Mouse (Mus musculus) lung, embryonic 14.5 days (tissue): ENCODE results near the gene Epn2. TPM values are rescaled to one million over a fixed set of nuclear protein-coding genes. Genes with fewer than 3 reads are reported as not detected.

Experiments
- ATAC-seq: fragments of 200-750 bp; cut with Nextera tagmentation; 2 replicates; pipeline ENCODE4 v1.8.0; 2017; ENCODE audit warnings: mild to moderate bottlenecking, moderate TSS enrichment, moderate library complexity; ENCODE audit not compliant: insufficient read depth
- DNase-seq: peaks from one replicate; pipeline ENCODE4 v3.0.0-alpha.2; 2015
- H3K27ac ChIP-seq: fragments of 300-500 bp; sonication (generic); 2 replicates; pipeline ENCODE4 v1.5.1; 2014; ENCODE audit warnings: low read depth, mild to moderate bottlenecking, moderate library complexity
- H3K27me3 ChIP-seq: fragments of 300-500 bp; sonication (generic); 2 replicates; pipeline ENCODE4 v1.6.1; 2014; ENCODE audit warnings: low read length, control low read depth; ENCODE audit not compliant: insufficient read depth
- H3K36me3 ChIP-seq: fragments of 300-500 bp; sonication (generic); 2 replicates; pipeline ENCODE4 v1.6.1; 2014; ENCODE audit warnings: control low read depth; ENCODE audit not compliant: insufficient read depth
- H3K4me1 ChIP-seq: fragments of 300-500 bp; sonication (generic); 2 replicates; pipeline ENCODE4 v1.6.1; 2014; ENCODE audit warnings: antibody characterized with exemption, control low read depth; ENCODE audit not compliant: insufficient read depth
- H3K4me2 ChIP-seq: fragments of 300-500 bp; sonication (generic); 2 replicates; pipeline ENCODE4 v1.6.1; 2014; ENCODE audit warnings: mild to moderate bottlenecking
- H3K4me3 ChIP-seq: fragments of 300-500 bp; sonication (generic); 2 replicates; pipeline ENCODE4 v1.5.1; 2014; ENCODE audit warnings: low read depth, low read length
- H3K9ac ChIP-seq: fragments of 300-500 bp; sonication (generic); 2 replicates; pipeline ENCODE4 v1.6.1; 2014
- H3K9me3 ChIP-seq: fragments of 300-500 bp; sonication (generic); 2 replicates; pipeline ENCODE4 v1.6.1; 2016; ENCODE audit warnings: low read depth, low read length, control low read depth
- CTCF ChIP-seq: IDR thresholded peaks from 2 replicates; pipeline ENCODE4 v1.5.1; 2016; ENCODE audit warnings: antibody characterized with exemption, low read depth
- WGBS: fragments of 180-500 bp; shearing (Covaris S2); extraction: QIAGEN DNeasy Blood & Tissue Kit; methylation state at CpG from one replicate; pipeline ENCODE4 v1.1.7; 2014; 5-methylcytosine and 5-hydroxymethylcytosine counted together
- polyA plus RNA-seq: library from polyadenylated mRNA; unstranded; fragments of >200 nt; fragmentation: Nextera tagmentation; extraction: Ambion mirVana; gene quantifications from 2 replicates; pipeline ENCODE4 v1.2.1, GENCODE M21; 2014

Epn2 gene
- polyA plus RNA-seq: 26.1 and 30.0 TPM in 2 replicates

GRCm38 (mm10) chr11:61578983-61579877 lies at the start of gene Epn2:
TSS of gene Epn2 (minus strand) at chr11:61579687.
- Histone ChIP-seq H3K27ac (peak within 1 kb of the TSS; percentile 88), H3K36me3 (no peaks in the 10 kb centered on the region; the same call in 1 of the 2 replicates), H3K4me1 (0 out of 2 replicates have a peak, but pooled peaks cover 9% of the 10 kb centered on the region), H3K9ac (peak within 1 kb of the TSS; percentile 93), H3K27me3 (no peaks in the 10 kb centered on the region), H3K4me3 (peak within 1 kb of the TSS; percentile 91), H3K4me2 (peak within 1 kb of the TSS; percentile 91), H3K9me3 (0 out of 2 replicates have a peak, but pooled peaks cover 4% of the 10 kb centered on the region)
- DNase-seq (peak; percentile 87), ATAC-seq (peak; percentile 97)
- 0 out of 2 replicates have a peak, but pooled peaks have one; percentile 7 for TF ChIP-seq CTCF
- under 1% methylated on average over 80 of the region's 93 CpGs for WGBS

GRCm38 (mm10) chr11:61626509-61626908 lies 47.0 kb upstream of the Epn2 start:
- no peak overlapping the region for H3K4me2 ChIP-seq
- H3K36me3 ChIP-seq: no peaks in the 10 kb centered on the region
- no peaks in the 10 kb centered on the region for H3K4me1 ChIP-seq
- no peaks in the 10 kb centered on the region for H3K27me3 ChIP-seq
- ATAC-seq (no peak), DNase-seq (no peak)
- H3K9ac ChIP-seq: no peak overlapping the region
- 79% methylated on average over 1 of the region's 1 CpGs for WGBS
- no peaks in the 10 kb centered on the region for H3K9me3 ChIP-seq
- TF ChIP-seq CTCF: no peak
- no peak overlapping the region for H3K27ac ChIP-seq
- H3K4me3 ChIP-seq: no peak overlapping the region

- TF ChIP-seq CTCF: no peak
- Histone ChIP-seq H3K4me1 (no peaks in the 10 kb centered on the region), H3K27me3 (no peaks in the 10 kb centered on the region), H3K36me3 (no peaks in the 10 kb centered on the region), H3K4me2 (no peak overlapping the region), H3K27ac (no peak overlapping the region), H3K4me3 (no peak overlapping the region), H3K9me3 (no peaks in the 10 kb centered on the region), H3K9ac (no peak overlapping the region)
- DNase-seq (no peak), ATAC-seq (no peak)
- 75% methylated on average over 7 of the region's 7 CpGs for WGBS
Measured at GRCm38 (mm10) chr11:61625136-61625535, 45.6 kb upstream of the Epn2 start.

- H3K36me3 ChIP-seq: no peaks in the 10 kb centered on the region
- no peaks in the 10 kb centered on the region for H3K27me3 ChIP-seq
- peak overlapping the region; percentile 22; the same call in 1 of the 2 replicates for H3K9ac ChIP-seq
- peak overlapping the region; percentile 75 for H3K4me2 ChIP-seq
- H3K27ac ChIP-seq: no peak overlapping the region
- ATAC-seq (no peak), DNase-seq (no peak)
- peak overlapping the region; percentile 38; the same call in 1 of the 2 replicates for H3K4me3 ChIP-seq
- H3K4me1 ChIP-seq: peaks cover 2% of the 10 kb centered on the region; the same call in 1 of the 2 replicates
- H3K9me3 ChIP-seq: no peaks in the 10 kb centered on the region
- 54% methylated on average over 8 of the region's 8 CpGs for WGBS
- no peak for TF ChIP-seq CTCF
Measured at GRCm38 (mm10) chr11:61620762-61621161, 41.3 kb upstream of the Epn2 start.

DNA sequence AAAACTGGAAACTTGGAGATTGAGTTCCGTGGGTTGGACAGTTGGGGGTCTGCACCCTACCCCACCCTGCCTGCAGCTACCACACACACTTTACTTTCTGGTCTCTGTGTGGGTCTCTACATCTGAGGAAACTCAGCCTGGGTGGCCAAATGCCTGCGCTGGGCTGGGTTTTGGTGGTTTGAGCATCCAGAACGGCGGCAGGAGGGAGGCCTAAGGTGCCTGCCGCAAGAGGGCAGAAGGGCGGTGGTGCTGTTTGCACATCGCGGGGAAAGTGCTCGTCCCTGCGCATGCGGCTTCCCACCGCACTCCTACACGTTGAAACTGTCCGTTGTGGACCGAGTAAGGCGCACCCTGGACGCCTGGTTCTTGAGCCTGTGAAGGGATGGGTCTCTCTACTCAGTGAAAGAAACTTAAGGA lies 40.8 kb upstream of the Epn2 start:
- DNase-seq: peak; percentile 91
- H3K4me1 ChIP-seq: peaks cover 6% of the 10 kb centered on the region; the same call in 1 of the 2 replicates
- no peaks in the 10 kb centered on the region for H3K36me3 ChIP-seq
- peak overlapping the region; percentile 38; the same call in 1 of the 2 replicates for H3K27ac ChIP-seq
- H3K9ac ChIP-seq: peak overlapping the region; percentile 22
- H3K4me3 ChIP-seq: peak overlapping the region; percentile 38
- H3K27me3 ChIP-seq: no peaks in the 10 kb centered on the region
- under 1% methylated on average over 17 of the region's 17 CpGs for whole genome bisulfite sequencing
- TF ChIP-seq CTCF: peak; percentile 88
- ATAC-seq: peak; percentile 66
- H3K4me2 ChIP-seq: peak overlapping the region; percentile 75
- no peaks in the 10 kb centered on the region for H3K9me3 ChIP-seq

DNA sequence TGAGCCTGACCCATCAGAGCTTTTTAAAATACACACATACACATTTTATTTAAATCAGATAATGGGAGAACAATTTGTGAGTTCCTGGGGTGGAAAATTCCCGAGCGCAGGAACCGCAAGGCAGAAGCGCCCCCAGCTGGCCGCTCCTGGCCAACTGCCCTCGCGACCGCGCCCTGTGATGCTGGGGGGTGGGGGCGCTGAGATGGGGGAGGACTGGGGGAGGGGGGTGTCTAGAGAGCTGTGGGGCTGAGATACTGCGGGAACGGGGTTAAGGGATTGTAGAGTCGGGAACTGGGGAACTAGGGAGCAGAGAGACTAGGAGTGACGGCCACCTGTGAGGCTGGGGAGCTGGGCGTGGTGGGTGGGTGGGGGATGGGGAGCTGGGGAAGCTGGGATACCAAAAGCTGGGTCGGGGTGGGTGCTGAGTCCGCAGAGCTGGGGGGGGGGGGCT lies 40.3 kb upstream of the Epn2 start:
- WGBS: 2% methylated on average over 17 of the region's 17 CpGs
- Histone ChIP-seq H3K27ac (peak overlapping the region; percentile 38; the same call in 1 of the 2 replicates), H3K9me3 (no peaks in the 10 kb centered on the region), H3K9ac (peak overlapping the region; percentile 22), H3K36me3 (no peaks in the 10 kb centered on the region), H3K4me2 (peak overlapping the region; percentile 75), H3K27me3 (no peaks in the 10 kb centered on the region), H3K4me1 (peaks cover 6% of the 10 kb centered on the region; the same call in 1 of the 2 replicates), H3K4me3 (peak overlapping the region; percentile 38)
- TF ChIP-seq CTCF: peak; percentile 65
- DNase-seq: peak; percentile 88
- peak; percentile 59 for ATAC-seq

GRCm38 (mm10) chr11:61619356-61619755 lies 39.9 kb upstream of the Epn2 start:
- peak overlapping the region; percentile 75 for H3K4me2 ChIP-seq
- H3K4me3 ChIP-seq: peak overlapping the region; percentile 38
- H3K27me3 ChIP-seq: no peaks in the 10 kb centered on the region
- ATAC-seq (no peak), DNase-seq (no peak)
- peaks cover 6% of the 10 kb centered on the region; the same call in 1 of the 2 replicates for H3K4me1 ChIP-seq
- no peaks in the 10 kb centered on the region for H3K36me3 ChIP-seq
- H3K9ac ChIP-seq: peak overlapping the region; percentile 22
- H3K27ac ChIP-seq: 0 out of 2 replicates have a peak overlapping the region, but pooled peaks have one; percentile 4
- no peak for TF ChIP-seq CTCF
- 8% methylated on average over 6 of the region's 6 CpGs for WGBS
- no peaks in the 10 kb centered on the region for H3K9me3 ChIP-seq
